Mouse (Mus musculus): ENCODE measurements at regions not wholly inside any gene's neighbourhood (a gene's known extent, or its start where the extent isn't known, plus 50 kb on each side); places are given as distances from the start of the nearest gene placed in this dataset.

GRCm38 (mm10) chr13:71239782-71240181, 398.2 kb upstream of the Adamts16 start:
- no peak for TF ChIP-seq POLR2A (IDR thresholded peaks at IDR 0.05; ENCODE audit: low read depth, low read length)
- TF ChIP-seq CTCF (IDR thresholded peaks at IDR 0.05; ENCODE audit: extremely low read depth, insufficient read length, insufficient replicate concordance, low read depth, low read length): no peak

All from small intestine, adult 2 months (tissue).